Mouse (Mus musculus): ENCODE data around the gene Alpl. TPM values are rescaled to one million over a fixed set of nuclear protein-coding genes. Genes with fewer than 3 reads are reported as not detected.

The Alpl gene
- total and polyA plus RNA-seq, 3 experiments = 62.9 to 164 (median 115) TPM

DNA sequence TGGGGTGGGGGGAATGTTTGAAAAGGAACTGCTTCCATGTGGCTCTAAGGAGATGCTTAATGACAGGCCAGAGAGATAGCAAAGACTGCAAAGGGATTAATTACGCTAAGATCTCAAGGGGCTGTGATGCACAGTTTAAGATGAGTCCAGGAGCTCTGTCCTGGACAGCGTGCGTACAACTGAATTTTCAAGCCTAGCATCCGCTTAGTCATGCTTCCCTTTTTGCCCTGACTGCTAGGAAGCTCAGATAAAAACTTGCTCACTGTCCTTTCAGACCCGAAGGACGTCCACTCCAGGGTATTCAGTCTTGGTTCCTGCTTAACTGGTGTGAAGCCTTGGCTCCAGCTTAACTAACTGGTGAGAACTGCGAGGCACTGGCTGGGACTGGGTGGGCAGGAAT is 55.8 kb downstream of the Alpl start:
- Histone ChIP-seq H3K4me2 (ENCODE audit: insufficient read depth, low read depth, poor library complexity, severe bottlenecking) (no peak overlapping the region), H3K36me3 (replicated peaks in 1 of 2; ENCODE audit: control insufficient read depth in 1 of 2, insufficient read depth in 1 of 2, low read length in 1 of 2) (peaks cover 30 to 50% of the 10 kb centered on the region in 2 experiments), H3K9ac (ENCODE audit: insufficient read depth, low read depth) (no peak overlapping the region), H3K79me2 (replicated peaks; ENCODE audit: control insufficient read depth, extremely low read depth, insufficient read depth, poor library complexity, severe bottlenecking) (no peaks in the 10 kb centered on the region), H3K4me3 (replicated peaks in 1 of 3; ENCODE audit: low read depth in 2 of 3, low read length in 2 of 3, poor library complexity in 1 of 3) (no peak overlapping the region), H3K9me3 (replicated peaks; ENCODE audit: low read length) (no peaks in the 10 kb centered on the region), H3K27ac (ENCODE audit: insufficient read depth, low read depth) (no peak overlapping the region), H3K27me3 (replicated peaks) (peaks cover 2% of the 10 kb centered on the region), H3K4me1 (ENCODE audit: control insufficient read depth in 1 of 2, insufficient read depth in 2 of 2) (peaks cover 21 to 56% of the 10 kb centered on the region in 2 experiments)
- DNase-seq (ENCODE audit: extremely low read depth) = no peak
- dilution Hi-C loops (cut with MboI; ENCODE audit: extremely low pct_ligation_motif_present, extremely low pct_unique_long_range_greater_than_20kb, low sequenced_read_pairs) (no loop called here), in situ Hi-C loops (cut with MboI; ENCODE audit: low pct_ligation_motif_present, low pct_unique_long_range_greater_than_20kb, low sequenced_read_pairs) (no loop called here)
- TF ChIP-seq TBP (conservative IDR thresholded peaks at IDR 0.05; ENCODE audit: low read depth, low read length) (no peak), PAX5 (IDR thresholded peaks at IDR 0.05; ENCODE audit: low read length) (no peak), NELFE (IDR thresholded peaks at IDR 0.05; ENCODE audit: low read depth, low read length) (no peak), BHLHE40 (IDR thresholded peaks at IDR 0.05; ENCODE audit: low read depth, low read length) (no peak), ZC3H11A (IDR thresholded peaks at IDR 0.05; ENCODE audit: low read depth, low read length) (no peak), UBTF (IDR thresholded peaks at IDR 0.05; ENCODE audit: low read depth, low read length) (no peak), ETS1 (conservative IDR thresholded peaks at IDR 0.05; ENCODE audit: low read depth, low read length) (no peak), MXI1 (IDR thresholded peaks at IDR 0.05; ENCODE audit: low read depth, low read length) (no peak), TCF12 (IDR thresholded peaks at IDR 0.05; ENCODE audit: low read depth, low read length) (no peak), POLR2A (IDR thresholded peaks at IDR 0.05; ENCODE audit: low read depth, low read length) (no peak), SIN3A (IDR thresholded peaks at IDR 0.05; ENCODE audit: low read length) (no peak), RAD21 (IDR thresholded peaks at IDR 0.05; ENCODE audit: low read depth, low read length) (no peak), CHD1 (IDR thresholded peaks at IDR 0.05; ENCODE audit: low read depth, low read length) (no peak), E2F4 (IDR thresholded peaks at IDR 0.05; ENCODE audit: insufficient replicate concordance, low read depth, low read length) (no peak), EP300 (IDR thresholded peaks at IDR 0.05; ENCODE audit: low read length) (no peak), JUND (conservative IDR thresholded peaks at IDR 0.05; ENCODE audit: low read depth, low read length) (no peak), SMC3 (IDR thresholded peaks at IDR 0.05; ENCODE audit: low read depth, low read length) (no peak), NRF1 (IDR thresholded peaks at IDR 0.05; ENCODE audit: low read depth, low read length) (no peak), CTCF (conservative IDR thresholded peaks at IDR 0.05 in 1 of 2, IDR thresholded peaks at IDR 0.05 in 1 of 2; ENCODE audit: low read depth in 2 of 2, low read length in 2 of 2) (no peak)

DNA sequence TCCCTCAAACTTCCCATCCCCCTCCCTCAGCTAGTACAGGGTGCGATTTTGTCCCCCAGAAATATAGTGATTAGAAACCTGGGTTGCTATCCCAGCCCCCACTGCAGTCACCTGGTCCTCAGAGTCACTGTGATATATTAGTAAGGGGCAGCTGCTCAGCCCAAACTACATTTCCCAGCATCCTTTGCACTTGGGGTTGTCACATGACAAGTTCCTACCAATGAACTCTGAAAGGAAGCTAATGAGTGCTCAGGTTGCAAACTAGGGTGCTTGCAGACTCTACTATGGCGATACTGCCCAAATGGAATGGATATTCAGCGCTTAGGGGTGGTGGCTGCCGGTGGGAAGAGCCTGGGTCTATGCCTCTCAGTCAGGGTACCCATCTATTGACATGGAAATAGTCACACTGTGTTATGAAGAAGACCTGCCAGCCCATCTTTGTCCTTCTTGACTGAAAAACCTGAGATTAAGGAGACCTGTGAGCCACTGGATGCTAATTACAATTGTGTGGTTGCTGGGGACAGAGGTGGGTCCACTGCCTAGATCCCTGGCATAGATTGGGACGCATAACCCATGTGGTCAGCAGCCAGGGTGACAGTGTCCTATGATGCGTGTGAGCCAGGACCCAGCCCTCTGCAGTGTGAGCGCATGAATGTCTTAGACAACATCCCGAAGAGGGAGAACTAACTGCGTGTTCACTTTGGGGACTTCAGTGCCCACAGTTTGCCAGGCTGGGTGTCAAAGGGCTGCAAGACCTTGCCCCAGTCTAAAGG is 56.8 kb downstream of the Alpl start:
- Histone ChIP-seq H3K4me1 (ENCODE audit: control insufficient read depth in 1 of 2, insufficient read depth in 2 of 2) (peaks cover 17 to 55% of the 10 kb centered on the region in 2 experiments), H3K27me3 (replicated peaks) (peaks cover 2% of the 10 kb centered on the region)
- TF ChIP-seq NELFE (IDR thresholded peaks at IDR 0.05; ENCODE audit: low read depth, low read length) (no peak; the same call in 1 of the 2 replicates), POLR2AphosphoS2 (IDR thresholded peaks at IDR 0.05; ENCODE audit: low read depth, low read length) (0 out of 2 replicates have a peak, but pooled peaks have one; percentile 35), POLR2A (IDR thresholded peaks at IDR 0.05; ENCODE audit: low read depth, low read length) (no peak), ZKSCAN1 (IDR thresholded peaks at IDR 0.05; ENCODE audit: borderline replicate concordance, low read depth, low read length) (no peak), SIN3A (IDR thresholded peaks at IDR 0.05; ENCODE audit: low read length) (no peak), IRF4 (IDR thresholded peaks at IDR 0.05; ENCODE audit: low read depth, low read length) (no peak), MXI1 (IDR thresholded peaks at IDR 0.05; ENCODE audit: low read depth, low read length) (no peak), RAD21 (IDR thresholded peaks at IDR 0.05; ENCODE audit: low read depth, low read length) (no peak), USF2 (conservative IDR thresholded peaks at IDR 0.05; ENCODE audit: low read depth, low read length) (peak; percentile 92), UBTF (IDR thresholded peaks at IDR 0.05; ENCODE audit: low read depth, low read length) (no peak), KAT2A (IDR thresholded peaks at IDR 0.05; ENCODE audit: insufficient replicate concordance, low read length) (peak; percentile 86; the same call in 1 of the 2 replicates), TCF12 (IDR thresholded peaks at IDR 0.05; ENCODE audit: low read depth, low read length) (no peak), CTCF (conservative IDR thresholded peaks at IDR 0.05 in 1 of 2, IDR thresholded peaks at IDR 0.05 in 1 of 2; ENCODE audit: low read depth in 2 of 2, low read length in 2 of 2) (no peak), CHD1 (IDR thresholded peaks at IDR 0.05; ENCODE audit: low read depth, low read length) (no peak), USF1 (IDR thresholded peaks at IDR 0.05; ENCODE audit: low read depth, low read length) (peak; percentile 93), E2F4 (IDR thresholded peaks at IDR 0.05; ENCODE audit: insufficient replicate concordance, low read depth, low read length) (no peak), GABPA (IDR thresholded peaks at IDR 0.05; ENCODE audit: insufficient replicate concordance, low read depth, low read length) (peak; percentile 22; the same call in 1 of the 2 replicates), HCFC1 (IDR thresholded peaks at IDR 0.05; ENCODE audit: low read depth, low read length) (peak; percentile 99), RCOR1 (conservative IDR thresholded peaks at IDR 0.05; ENCODE audit: low read depth, low read length) (no peak), NRF1 (IDR thresholded peaks at IDR 0.05; ENCODE audit: low read depth, low read length) (no peak), PAX5 (IDR thresholded peaks at IDR 0.05; ENCODE audit: low read length) (no peak), ZNF384 (IDR thresholded peaks at IDR 0.05; ENCODE audit: low read depth, low read length) (no peak)

More for the DNA sequence above, 56.8 kb downstream of the Alpl start:
- in situ Hi-C loops (cut with MboI; ENCODE audit: low pct_ligation_motif_present, low pct_unique_long_range_greater_than_20kb, low sequenced_read_pairs) (no loop called here), dilution Hi-C loops (cut with MboI; ENCODE audit: extremely low pct_ligation_motif_present, extremely low pct_unique_long_range_greater_than_20kb, low sequenced_read_pairs) (no loop called here)
- Histone ChIP-seq H3K27ac (ENCODE audit: insufficient read depth, low read depth) (no peak overlapping the region), H3K79me2 (replicated peaks; ENCODE audit: control insufficient read depth, extremely low read depth, insufficient read depth, poor library complexity, severe bottlenecking) (no peaks in the 10 kb centered on the region), H3K4me3 (replicated peaks in 1 of 3; ENCODE audit: low read depth in 2 of 3, low read length in 2 of 3, poor library complexity in 1 of 3) (no peak overlapping the region), H3K4me2 (ENCODE audit: insufficient read depth, low read depth, poor library complexity, severe bottlenecking) (no peak overlapping the region), H3K9ac (ENCODE audit: insufficient read depth, low read depth) (no peak overlapping the region), H3K36me3 (replicated peaks in 1 of 2; ENCODE audit: control insufficient read depth in 1 of 2, insufficient read depth in 1 of 2, low read length in 1 of 2) (peaks cover 25 to 41% of the 10 kb centered on the region in 2 experiments), H3K9me3 (replicated peaks; ENCODE audit: low read length) (no peaks in the 10 kb centered on the region)
- DNase-seq (ENCODE audit: extremely low read depth) = peak; percentile 68

Measured in CH12.LX (cell line).